Comparison of ENCODE assay signal across 26 mouse cellular contexts in the genomic region with DNA sequence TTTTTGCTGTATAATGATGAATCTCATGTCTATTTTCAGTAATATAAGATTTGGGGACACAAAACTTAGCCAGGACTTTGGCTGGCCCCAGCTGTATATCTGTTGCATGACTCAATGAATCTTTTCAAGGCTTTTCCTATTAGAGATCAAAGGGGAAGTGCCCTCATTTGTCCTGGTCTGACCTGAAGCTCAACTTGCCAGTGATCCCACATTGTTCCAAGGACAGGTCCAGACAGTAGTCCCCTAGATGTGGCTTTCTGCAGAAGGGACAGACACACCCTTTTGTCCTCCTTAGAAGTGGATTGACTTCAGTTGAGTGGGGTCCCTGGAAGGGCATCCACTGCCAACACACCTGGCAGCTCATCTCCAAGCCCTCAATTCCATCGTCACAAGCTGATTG.
A peak's percentile ranks its signal among the peaks of the same experiment; 100 is the strongest.
DNase-seq lines count a peak whose midpoint lies in the region; ATAC-seq lines count a peak whose summit lies in the region.
"Had no signal": no experiment of that assay in that cellular context is flagged by ENCODE, and none has a peak within 500 bp of the region (broad histone marks: within the 10 kb centered on the region; RNA-seq: fewer than 3 reads in every experiment).

No protein-coding gene starts in this region.

- no peak for ATAC-seq in kidney, embryonic 15.5 days (replicated peaks; ENCODE audit: low FRiP score)
- ATAC-seq in frontal cortex, adult (ENCODE audit: low TSS enrichment): no peak
- ATAC-seq: CD4-positive, CD25-positive, alpha-beta regulatory T cell, adult 4 months; forebrain, embryonic 14.5 days; forebrain, postnatal 0 days; intestine, embryonic 15.5 days had no signal

- no peak overlapping the region for H3K4me2 ChIP-seq in kidney, embryonic 15.5 days
- H3K4me2 ChIP-seq: embryonic facial prominence, embryonic 12.5 days; embryonic facial prominence, embryonic 15.5 days; heart, embryonic 13.5 days; hindbrain, embryonic 12.5 days; hindbrain, embryonic 15.5 days; intestine, embryonic 15.5 days had no signal

- no peak overlapping the region for H3K27ac ChIP-seq in kidney, embryonic 15.5 days
- H3K27ac ChIP-seq: embryonic facial prominence, embryonic 12.5 days; embryonic facial prominence, embryonic 15.5 days; heart, adult 2 months; heart, embryonic 10.5 days; heart, embryonic 13.5 days; hindbrain, embryonic 12.5 days; hindbrain, embryonic 15.5 days; intestine, embryonic 15.5 days had no signal

- no peaks in the 10 kb centered on the region for H3K9me3 ChIP-seq in kidney, embryonic 15.5 days (replicated peaks)
- H3K9me3 ChIP-seq: embryonic facial prominence, embryonic 12.5 days; heart, embryonic 10.5 days; hindbrain, embryonic 12.5 days; intestine, embryonic 15.5 days had no signal

- WGBS in kidney, embryonic 15.5 days: 94% methylated on average over 1 of the region's 1 CpGs

- no peak overlapping the region for H3K9ac ChIP-seq in kidney, embryonic 15.5 days
- H3K9ac ChIP-seq: embryonic facial prominence, embryonic 12.5 days; embryonic facial prominence, embryonic 15.5 days; forebrain, postnatal 0 days; heart, embryonic 13.5 days; hindbrain, embryonic 12.5 days; hindbrain, embryonic 15.5 days; intestine, embryonic 15.5 days had no signal

- H3K27me3 ChIP-seq in kidney, embryonic 15.5 days: no peaks in the 10 kb centered on the region
- H3K27me3 ChIP-seq: embryonic facial prominence, embryonic 12.5 days; embryonic facial prominence, embryonic 15.5 days; heart, embryonic 13.5 days; hindbrain, embryonic 12.5 days; hindbrain, embryonic 15.5 days; intestine, embryonic 15.5 days had no signal

- no peak overlapping the region for H3K4me3 ChIP-seq in kidney, embryonic 15.5 days (replicated peaks)
- H3K4me3 ChIP-seq: embryonic facial prominence, embryonic 12.5 days; embryonic facial prominence, embryonic 15.5 days; heart, adult 2 months; heart, embryonic 10.5 days; heart, embryonic 13.5 days; hindbrain, embryonic 12.5 days; hindbrain, embryonic 15.5 days; intestine, embryonic 15.5 days had no signal

- no peaks in the 10 kb centered on the region for H3K36me3 ChIP-seq in kidney, embryonic 15.5 days
- H3K36me3 ChIP-seq: embryonic facial prominence, embryonic 12.5 days; embryonic facial prominence, embryonic 15.5 days; heart, embryonic 10.5 days; heart, embryonic 13.5 days; intestine, embryonic 15.5 days had no signal

- peak; percentile 11 for DNase-seq in kidney, postnatal 14 days
- DNase-seq in adrenal gland, adult 2 months: peak; percentile 46
- DNase-seq in adrenal gland, adult 8-10 months: peak; percentile 18
- DNase-seq in adrenal gland, postnatal 25 days: peak; percentile 12
- no peak for DNase-seq in left cerebral cortex, adult 18-20 months (ENCODE audit: low spot score in 2 of 2)
- DNase-seq: cerebellum, adult 11 months; cerebellum, adult 2 months; cerebellum, adult 9-11 months; cerebellum, postnatal 25 days; forebrain, postnatal 0 days; gastrocnemius, postnatal 10 days; gastrocnemius, postnatal 36 days; heart, adult 2 months; heart, postnatal 14 days; kidney, adult 11 months had no signal

- H3K4me1 ChIP-seq in kidney, embryonic 15.5 days: no peaks in the 10 kb centered on the region
- H3K4me1 ChIP-seq: embryonic facial prominence, embryonic 12.5 days; embryonic facial prominence, embryonic 15.5 days; heart, embryonic 10.5 days; heart, embryonic 13.5 days; hindbrain, embryonic 12.5 days; hindbrain, embryonic 15.5 days; intestine, embryonic 15.5 days had no signal

Comparison
In these comparisons a context has a peak if more than half of its experiments do, and no peak if none do; other contexts are left out.
1. DNase-seq: peak in kidney, postnatal 14 days (single experiment), adrenal gland, adult 2 months (single experiment), adrenal gland, adult 8-10 months (single experiment) and adrenal gland, postnatal 25 days (single experiment); none in left cerebral cortex, adult 18-20 months (0 of 2).